Mouse (Mus musculus): ENCODE measurements around the gene Helz. TPM values are rescaled to one million over a fixed set of nuclear protein-coding genes. Genes with fewer than 3 reads are reported as not detected.
"Not testable (repeated sequence)": the region's sequence is repeated elsewhere in the genome, so short reads cannot be mapped to it uniquely, and the experiment has no call there.

The Helz gene
- polyA plus RNA-seq, 1 experiment from 2014 or later: 19.7 TPM

- ATAC-seq (ENCODE audit: insufficient number of reproducible peaks, insufficient read depth, low FRiP score, low TSS enrichment): no peak
- peaks cover 19% of the 10 kb centered on the region; the same call in 1 of the 2 replicates for H3K36me3 ChIP-seq
These were observed 19.7 kb downstream of the Helz start for GRCm38 (mm10) chr11:107567431-107567830.

GRCm38 (mm10) chr11:107568466-107568995 lies 20.8 kb downstream of the Helz start:
- no peak overlapping the region for H3K4me2 ChIP-seq (replicated peaks)
- no peak overlapping the region for H3K9ac ChIP-seq
- peaks cover 19% of the 10 kb centered on the region; the same call in 1 of the 2 replicates for H3K36me3 ChIP-seq
- no peak for ATAC-seq (ENCODE audit: insufficient number of reproducible peaks, insufficient read depth, low FRiP score, low TSS enrichment)
- 90% methylated on average over 6 of the region's 6 CpGs for WGBS
- no peak overlapping the region for H3K27ac ChIP-seq
- no peaks in the 10 kb centered on the region for H3K4me1 ChIP-seq
- H3K27me3 ChIP-seq: no peaks in the 10 kb centered on the region
- H3K9me3 ChIP-seq: no peaks in the 10 kb centered on the region
- no peak overlapping the region for H3K4me3 ChIP-seq

More at GRCm38 (mm10) chr11:107567431-107567830, 19.7 kb downstream of the Helz start:
- Histone ChIP-seq H3K9me3 (no peaks in the 10 kb centered on the region), H3K27me3 (no peaks in the 10 kb centered on the region), H3K27ac (no peak overlapping the region), H3K4me1 (no peaks in the 10 kb centered on the region), H3K4me3 (no peak overlapping the region), H3K4me2 (replicated peaks) (no peak overlapping the region), H3K9ac (no peak overlapping the region)
- 91% methylated on average over 3 of the region's 3 CpGs for WGBS

- H3K27ac ChIP-seq; H3K9ac ChIP-seq; H3K9me3 ChIP-seq; H3K27me3 ChIP-seq; H3K4me2 ChIP-seq (replicated peaks); H3K4me3 ChIP-seq; ATAC-seq (ENCODE audit: insufficient number of reproducible peaks, insufficient read depth, low FRiP score, low TSS enrichment); H3K4me1 ChIP-seq: not testable (repeated sequence)
- 70% methylated on average over 8 of the region's 8 CpGs for WGBS
- H3K36me3 ChIP-seq: peaks cover 27% of the 10 kb centered on the region
These were observed 23.2 kb downstream of the Helz start for GRCm38 (mm10) chr11:107570891-107571290.

- Histone ChIP-seq H3K27me3 (no peaks in the 10 kb centered on the region), H3K4me1 (peaks cover 3% of the 10 kb centered on the region; the same call in 1 of the 2 replicates), H3K36me3 (peaks cover 31% of the 10 kb centered on the region), H3K27ac (no peak overlapping the region), H3K4me2 (replicated peaks) (no peak overlapping the region), H3K4me3 (no peak overlapping the region), H3K9ac (no peak overlapping the region), H3K9me3 (no peaks in the 10 kb centered on the region)
- ATAC-seq (ENCODE audit: insufficient number of reproducible peaks, insufficient read depth, low FRiP score, low TSS enrichment): no peak
- WGBS: 93% methylated on average over 2 of the region's 2 CpGs
These were observed 23.6 kb downstream of the Helz start for GRCm38 (mm10) chr11:107571318-107571717.

- no peak for ATAC-seq (ENCODE audit: insufficient number of reproducible peaks, insufficient read depth, low FRiP score, low TSS enrichment)
- 82% methylated on average over 3 of the region's 3 CpGs for WGBS
- H3K36me3 ChIP-seq: peaks cover 34% of the 10 kb centered on the region
These were observed 24.8 kb downstream of the Helz start for GRCm38 (mm10) chr11:107572551-107572950.

GRCm38 (mm10) chr11:107573061-107573692 lies 25.4 kb downstream of the Helz start:
- peaks cover 32% of the 10 kb centered on the region for H3K36me3 ChIP-seq
- peaks cover 3% of the 10 kb centered on the region; the same call in 1 of the 2 replicates for H3K4me1 ChIP-seq
- H3K9me3 ChIP-seq: no peaks in the 10 kb centered on the region
- ATAC-seq (ENCODE audit: insufficient number of reproducible peaks, insufficient read depth, low FRiP score, low TSS enrichment): no peak
- H3K9ac ChIP-seq: no peak overlapping the region
- H3K4me3 ChIP-seq: no peak overlapping the region
- 76% methylated on average over 11 of the region's 11 CpGs for WGBS
- no peak overlapping the region for H3K4me2 ChIP-seq (replicated peaks)
- no peaks in the 10 kb centered on the region for H3K27me3 ChIP-seq
- H3K27ac ChIP-seq: no peak overlapping the region

More at GRCm38 (mm10) chr11:107572551-107572950, 24.8 kb downstream of the Helz start:
- H3K9ac ChIP-seq: no peak overlapping the region
- H3K4me1 ChIP-seq: peaks cover 3% of the 10 kb centered on the region; the same call in 1 of the 2 replicates
- no peaks in the 10 kb centered on the region for H3K27me3 ChIP-seq
- no peaks in the 10 kb centered on the region for H3K9me3 ChIP-seq
- no peak overlapping the region for H3K27ac ChIP-seq
- H3K4me3 ChIP-seq: no peak overlapping the region
- no peak overlapping the region for H3K4me2 ChIP-seq (replicated peaks)

- H3K27me3 ChIP-seq: no peaks in the 10 kb centered on the region
- no peak for ATAC-seq (ENCODE audit: insufficient number of reproducible peaks, insufficient read depth, low FRiP score, low TSS enrichment)
- H3K4me1 ChIP-seq: peaks cover 3% of the 10 kb centered on the region; the same call in 1 of the 2 replicates
- 69% methylated on average over 6 of the region's 6 CpGs for WGBS
- no peaks in the 10 kb centered on the region for H3K9me3 ChIP-seq
- peaks cover 32% of the 10 kb centered on the region for H3K36me3 ChIP-seq
- no peak overlapping the region for H3K27ac ChIP-seq
- H3K4me2 ChIP-seq (replicated peaks): no peak overlapping the region
- H3K9ac ChIP-seq: no peak overlapping the region
- H3K4me3 ChIP-seq: no peak overlapping the region
These were observed 26.1 kb downstream of the Helz start for GRCm38 (mm10) chr11:107573847-107574246.

- peaks cover 28% of the 10 kb centered on the region for H3K36me3 ChIP-seq
- 94% methylated on average over 20 of the region's 20 CpGs for WGBS
- H3K27ac ChIP-seq: no peak overlapping the region
- H3K9me3 ChIP-seq: no peaks in the 10 kb centered on the region
- H3K9ac ChIP-seq: no peak overlapping the region
- no peak overlapping the region for H3K4me3 ChIP-seq
- no peaks in the 10 kb centered on the region for H3K27me3 ChIP-seq
- ATAC-seq (ENCODE audit: insufficient number of reproducible peaks, insufficient read depth, low FRiP score, low TSS enrichment): no peak
- H3K4me2 ChIP-seq (replicated peaks): no peak overlapping the region
- peaks cover 3% of the 10 kb centered on the region; the same call in 1 of the 2 replicates for H3K4me1 ChIP-seq
These were observed 27.3 kb downstream of the Helz start for GRCm38 (mm10) chr11:107574811-107575705.

- Histone ChIP-seq H3K9me3 (no peaks in the 10 kb centered on the region), H3K27me3 (no peaks in the 10 kb centered on the region), H3K4me3 (no peak overlapping the region), H3K4me1 (peaks cover 3% of the 10 kb centered on the region; the same call in 1 of the 2 replicates), H3K9ac (no peak overlapping the region), H3K27ac (no peak overlapping the region), H3K36me3 (peaks cover 36% of the 10 kb centered on the region), H3K4me2 (replicated peaks) (no peak overlapping the region)
- WGBS: 88% methylated on average over 7 of the region's 7 CpGs
- ATAC-seq (ENCODE audit: insufficient number of reproducible peaks, insufficient read depth, low FRiP score, low TSS enrichment): no peak
These were observed 28.5 kb downstream of the Helz start for GRCm38 (mm10) chr11:107576186-107576585.

- ATAC-seq (ENCODE audit: insufficient number of reproducible peaks, insufficient read depth, low FRiP score, low TSS enrichment): no peak
- Histone ChIP-seq H3K27ac (no peak overlapping the region), H3K36me3 (peaks cover 38% of the 10 kb centered on the region), H3K9ac (no peak overlapping the region), H3K4me1 (peaks cover 3% of the 10 kb centered on the region; the same call in 1 of the 2 replicates), H3K9me3 (no peaks in the 10 kb centered on the region), H3K27me3 (no peaks in the 10 kb centered on the region), H3K4me3 (no peak overlapping the region), H3K4me2 (replicated peaks) (no peak overlapping the region)
- 83% methylated on average over 8 of the region's 8 CpGs for WGBS
These were observed 29.7 kb downstream of the Helz start for GRCm38 (mm10) chr11:107577400-107577799.

- Histone ChIP-seq H3K4me2 (replicated peaks) (no peak overlapping the region), H3K4me1 (peaks cover 3% of the 10 kb centered on the region; the same call in 1 of the 2 replicates), H3K9me3 (no peaks in the 10 kb centered on the region), H3K36me3 (peaks cover 38% of the 10 kb centered on the region), H3K4me3 (no peak overlapping the region), H3K27ac (no peak overlapping the region), H3K9ac (no peak overlapping the region), H3K27me3 (no peaks in the 10 kb centered on the region)
- no peak for ATAC-seq (ENCODE audit: insufficient number of reproducible peaks, insufficient read depth, low FRiP score, low TSS enrichment)
- WGBS: 82% methylated on average over 7 of the region's 7 CpGs
These were observed 30.5 kb downstream of the Helz start for GRCm38 (mm10) chr11:107578226-107578625.

Data from embryonic facial prominence, embryonic 12.5 days (tissue).